Mouse (Mus musculus) bone marrow, adult 2 months (tissue): ENCODE measurements around the gene Ceacam10. TPM values are rescaled to one million over a fixed set of nuclear protein-coding genes. Genes with fewer than 3 reads are reported as not detected.
A peak's percentile ranks its signal among the peaks of the same experiment; 100 is the strongest.
"Not testable (repeated sequence)": the region's sequence is repeated elsewhere in the genome, so short reads cannot be mapped to it uniquely, and the experiment has no call there.

ENCODE experiments used
- H3K27ac ChIP-seq: fragments of 200-500 bp; 2 replicates; pipeline ENCODE4 v1.5.1; 2012; ENCODE audit warnings: low read depth, mild to moderate bottlenecking, control low read depth, inconsistent platforms, low read length; ENCODE audit not compliant: control insufficient read depth, poor library complexity, insufficient read depth
- H3K4me1 ChIP-seq: fragments of 200-500 bp; 2 replicates; pipeline ENCODE4 v1.6.1; 2011; ENCODE audit warnings: low read length; ENCODE audit not compliant: control insufficient read depth, insufficient read depth
- H3K4me3 ChIP-seq: fragments of 200-500 bp; replicated peaks from 2 replicates; pipeline ENCODE3; 2011; ENCODE audit warnings: mild to moderate bottlenecking, low read depth, low read length, control low read depth; ENCODE audit not compliant: control insufficient read depth
- CTCF ChIP-seq: fragments of 200-500 bp; IDR thresholded peaks from 2 replicates; pipeline ENCODE4 v1.5.1; 2011; ENCODE audit warnings: low read length, control low read depth; ENCODE audit not compliant: control insufficient read depth, insufficient read depth
- POLR2A ChIP-seq: fragments of 200-500 bp; IDR thresholded peaks from 2 replicates; pipeline ENCODE4 v1.6.1; 2011; ENCODE audit warnings: low read depth, mild to moderate bottlenecking, control low read depth, low read length, borderline replicate concordance; ENCODE audit not compliant: control insufficient read depth
- WGBS: fragments of 180-500 bp; shearing (Covaris S2); methylation state at CpG from one replicate; pipeline ENCODE4 v1.1.7; 2018; 5-methylcytosine and 5-hydroxymethylcytosine counted together
- polyA plus RNA-seq: library from polyadenylated mRNA; stranded (reverse); fragments of >200 nt; gene quantifications from 2 replicates; pipeline ENCODE4 v1.2.4, GENCODE M21; 2011; ENCODE audit warnings: low replicate concordance; ENCODE audit not compliant: missing spikeins, insufficient read depth, insufficient read length

Ceacam10 gene
- polyA plus RNA-seq, result 14.8 TPM in 1 of 2 replicates, not detected in the other

GRCm38 (mm10) chr7:24776918-24777317 lies at the start of gene Ceacam10:
Gene Ceacam10 (plus strand): TSS chr7:24777206.
- WGBS, result 13% methylated on average over 4 of the region's 4 CpGs
- not testable (repeated sequence) for H3K4me1 ChIP-seq
- peak within 1 kb of the TSS; percentile 12; the same call in 1 of the 2 replicates for H3K27ac ChIP-seq
- H3K4me3 ChIP-seq, result peak within 1 kb of the TSS; percentile 51

GRCm38 (mm10) chr7:24735970-24736670 lies 40.9 kb upstream of the Ceacam10 start:
- no peak overlapping the region for H3K27ac ChIP-seq
- 10% methylated on average over 17 of the region's 17 CpGs for WGBS
- H3K4me3 ChIP-seq, result no peak overlapping the region
- TF ChIP-seq POLR2A (no peak), CTCF (no peak)
- no peaks in the 10 kb centered on the region; the same call in none of the 2 replicates for H3K4me1 ChIP-seq

- Histone ChIP-seq H3K27ac (no peak overlapping the region), H3K4me1 (peaks cover 1% of the 10 kb centered on the region; the same call in 1 of the 2 replicates), H3K4me3 (no peak overlapping the region)
- TF ChIP-seq POLR2A (no peak), CTCF (no peak)
- WGBS, result 38% methylated on average over 4 of the region's 4 CpGs
Measured at GRCm38 (mm10) chr7:24750695-24751094, 26.3 kb upstream of the Ceacam10 start.

- TF ChIP-seq CTCF (no peak), POLR2A (no peak)
- Histone ChIP-seq H3K4me1 (peaks cover 1% of the 10 kb centered on the region; the same call in 1 of the 2 replicates), H3K27ac (no peak overlapping the region), H3K4me3 (no peak overlapping the region)
- WGBS, result 80% methylated on average over 2 of the region's 2 CpGs
Measured at GRCm38 (mm10) chr7:24751610-24752009, 25.4 kb upstream of the Ceacam10 start.

- Histone ChIP-seq H3K27ac (peak overlapping the region; percentile 25; the same call in 1 of the 2 replicates), H3K4me1 (peaks cover 3% of the 10 kb centered on the region; the same call in 1 of the 2 replicates), H3K4me3 (peak overlapping the region; percentile 46)
- 27% methylated on average over 5 of the region's 5 CpGs for WGBS
- TF ChIP-seq POLR2A, result no peak
- no peak for TF ChIP-seq CTCF
Measured at GRCm38 (mm10) chr7:24753476-24753875, 23.5 kb upstream of the Ceacam10 start.

GRCm38 (mm10) chr7:24758520-24758919 lies 18.5 kb upstream of the Ceacam10 start:
- TF ChIP-seq POLR2A, result no peak
- no peak for TF ChIP-seq CTCF
- peaks cover 5% of the 10 kb centered on the region for H3K4me1 ChIP-seq
- 20% methylated on average over 1 of the region's 1 CpGs for WGBS
- H3K4me3 ChIP-seq, result peak overlapping the region; percentile 62
- H3K27ac ChIP-seq, result peak overlapping the region; percentile 32

- Histone ChIP-seq H3K4me1 (peaks cover 3% of the 10 kb centered on the region), H3K4me3 (peak within 1 kb of the TSS; percentile 87)
- 43% methylated on average over 6 of the region's 6 CpGs for WGBS
Measured at GRCm38 (mm10) chr7:24760211-24760610, 16.8 kb upstream of the Ceacam10 start, which contains the start of gene Cd177. Gene Cd177 (minus strand): TSS chr7:24760311.

GRCm38 (mm10) chr7:24761161-24761560 lies 15.8 kb upstream of the Ceacam10 start:
- Histone ChIP-seq H3K27ac (peak overlapping the region; percentile 70), H3K4me1 (peaks cover 3% of the 10 kb centered on the region), H3K4me3 (no peak overlapping the region)
- TF ChIP-seq CTCF (no peak), POLR2A (no peak)
- 31% methylated on average over 6 of the region's 6 CpGs for whole genome bisulfite sequencing

More at GRCm38 (mm10) chr7:24760211-24760610, 16.8 kb upstream of the Ceacam10 start, which contains the start of gene Cd177:
- TF ChIP-seq CTCF (no peak), POLR2A (no peak)
- H3K27ac ChIP-seq, result peak within 1 kb of the TSS; percentile 86
